Mouse (Mus musculus) embryo, embryonic 11.5 days (tissue): ENCODE results near the gene Plxdc1.

Source experiments
- DNase-seq: peaks from one replicate; pipeline ENCODE4 v3.0.0-alpha.2; 2012; ENCODE audit warnings: low read depth, low spot score

Gene Plxdc1

DNA sequence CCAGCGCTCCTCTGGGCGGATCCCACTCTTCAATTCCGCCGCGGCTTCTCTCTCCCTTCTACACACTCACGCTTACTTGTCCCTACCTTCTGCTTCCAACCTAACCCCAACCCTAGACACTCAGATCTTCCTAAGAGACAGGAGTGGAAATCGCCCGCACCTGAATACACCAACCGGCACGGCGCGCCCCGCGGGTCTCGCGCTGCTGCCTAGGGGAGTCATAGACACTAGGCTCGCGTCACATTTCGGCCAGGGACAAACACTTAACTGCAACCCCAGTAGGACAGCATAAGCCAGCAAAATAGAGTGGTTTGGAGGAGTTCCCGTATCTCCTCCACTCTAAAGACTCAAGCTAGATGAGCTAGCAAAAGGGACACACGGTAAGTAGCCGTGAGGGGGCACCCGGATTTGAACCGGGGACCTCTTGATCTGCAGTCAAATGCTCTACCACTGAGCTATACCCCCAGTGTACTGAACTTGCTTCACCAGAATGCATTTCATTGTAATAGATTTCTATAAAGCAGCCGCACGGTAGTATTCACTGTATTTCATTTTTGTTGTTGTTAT lies 2.4 kb upstream of the Plxdc1 start:
- peak; percentile 80 for DNase-seq

- peak; percentile 90 for DNase-seq
Measured at GRCm38 (mm10) chr11:97987551-97988526, 1.6 kb upstream of the Plxdc1 start.

GRCm38 (mm10) chr11:97986738-97987465 lies 658 bp upstream of the Plxdc1 start:
- no peak for DNase-seq

DNA sequence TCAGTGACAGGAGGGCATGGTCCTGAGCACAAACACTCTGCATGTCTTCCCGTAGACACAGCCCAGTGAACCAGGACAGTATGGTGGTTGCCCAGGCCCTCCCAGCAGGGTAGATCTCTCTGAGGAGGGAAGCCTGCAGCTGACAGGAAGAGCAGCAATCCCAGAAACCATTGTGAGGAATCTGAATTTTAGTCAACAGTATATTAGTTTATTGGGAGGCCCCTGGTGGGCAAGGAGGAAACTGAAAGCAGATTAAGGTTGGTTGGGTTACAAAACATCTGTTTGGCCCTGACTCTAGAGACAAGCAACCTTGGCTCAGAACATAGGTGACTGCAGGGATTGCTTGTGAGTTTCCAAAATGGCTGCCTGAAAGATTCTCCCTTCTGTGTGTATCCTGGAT lies 2.3 kb downstream of the Plxdc1 start:
- no peak for DNase-seq

DNA sequence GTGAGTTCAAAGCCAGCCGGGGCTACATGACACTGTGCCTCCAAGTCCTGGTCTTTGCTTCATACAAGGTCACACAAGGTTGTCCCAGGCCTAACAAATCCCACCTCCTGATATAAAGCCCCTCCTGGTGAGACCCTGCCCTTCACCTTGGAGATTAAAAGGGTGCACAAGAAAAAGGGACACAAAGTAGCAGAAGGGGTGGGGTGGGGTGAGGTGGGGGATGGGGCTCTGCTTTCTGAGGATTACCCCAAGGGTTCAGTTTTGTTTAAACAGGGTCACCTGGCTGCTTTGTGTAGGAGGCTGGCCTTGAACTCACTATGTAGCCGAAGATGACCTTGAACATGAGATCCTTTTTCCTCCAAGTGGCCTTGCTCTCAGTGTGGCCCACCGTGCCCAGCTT lies 2.7 kb downstream of the Plxdc1 start:
- DNase-seq: no peak

GRCm38 (mm10) chr11:97982721-97983120 lies 3.5 kb downstream of the Plxdc1 start:
- DNase-seq: no peak

- DNase-seq: no peak
Measured at GRCm38 (mm10) chr11:97980531-97980966, 5.7 kb downstream of the Plxdc1 start.

DNA sequence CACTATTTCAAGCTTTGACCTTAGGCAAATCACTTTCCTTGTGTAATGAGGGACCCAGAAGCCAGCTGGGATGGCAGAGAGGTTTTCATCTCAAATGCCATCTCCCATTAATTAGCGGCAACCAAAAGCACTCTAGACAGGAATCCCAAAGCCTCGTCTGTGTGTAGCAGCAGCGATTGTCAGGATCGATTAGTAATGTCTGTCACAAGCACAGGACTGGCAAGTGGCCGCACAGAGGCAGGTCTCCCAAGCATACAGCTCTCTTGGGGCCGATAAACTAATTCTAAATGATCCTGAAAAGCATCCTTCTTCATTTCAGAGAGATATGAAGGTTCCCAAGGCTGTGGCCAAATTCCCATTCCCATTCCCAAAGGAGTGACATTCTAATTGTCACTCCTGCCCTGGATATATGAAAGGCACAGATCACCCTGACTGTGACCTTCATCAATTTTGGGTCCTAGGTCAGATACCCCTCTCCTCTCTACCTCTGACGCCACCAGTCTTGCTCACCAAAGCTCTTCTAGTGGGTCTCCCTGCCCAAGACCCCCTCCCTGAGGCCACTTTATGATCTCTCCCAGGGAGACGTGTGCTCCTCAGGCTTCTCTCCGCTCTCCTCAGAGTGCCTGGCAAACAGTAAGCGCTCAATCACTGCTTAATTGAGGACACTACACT lies 6.3 kb downstream of the Plxdc1 start:
- DNase-seq: no peak

DNA sequence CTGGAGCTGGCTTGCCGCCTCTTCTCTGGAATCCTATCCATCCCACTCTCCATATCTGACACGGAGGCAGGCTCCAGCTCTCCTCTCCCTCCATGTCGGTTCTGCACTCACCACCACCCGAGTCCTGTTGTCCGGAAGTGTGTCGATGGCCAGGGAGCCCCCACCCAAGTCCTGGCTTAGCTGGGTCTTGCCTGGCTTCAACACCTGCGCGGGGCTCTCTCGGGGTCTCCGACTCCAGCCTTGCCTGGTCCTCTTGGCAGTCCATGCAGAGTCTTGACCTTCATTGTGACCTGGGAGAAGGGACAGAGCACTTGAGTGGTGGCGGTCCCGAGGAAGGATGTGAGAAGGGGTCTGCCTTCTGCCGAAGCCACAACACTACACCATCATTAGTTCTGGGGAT lies 7.9 kb downstream of the Plxdc1 start:
- no peak for DNase-seq

DNA sequence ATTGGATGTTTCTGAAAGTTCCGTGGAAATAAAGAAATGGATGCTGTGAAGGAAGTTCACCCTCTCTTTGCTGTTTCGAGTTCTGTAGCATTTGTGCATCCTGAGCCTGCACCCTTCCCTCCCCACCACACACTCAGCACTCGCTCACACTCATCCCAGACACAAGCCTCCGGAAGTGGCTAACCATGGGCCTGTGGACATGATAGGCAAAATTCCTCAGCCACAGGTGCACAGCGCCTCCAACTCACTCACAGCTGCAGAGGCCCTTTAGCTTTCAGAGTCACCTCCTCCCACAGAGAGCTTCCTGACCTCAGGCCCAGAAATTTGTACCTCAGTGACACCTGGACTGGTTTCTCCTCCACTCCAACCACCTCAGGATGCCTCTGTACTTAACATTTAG lies 8.4 kb downstream of the Plxdc1 start:
- no peak for DNase-seq

DNA sequence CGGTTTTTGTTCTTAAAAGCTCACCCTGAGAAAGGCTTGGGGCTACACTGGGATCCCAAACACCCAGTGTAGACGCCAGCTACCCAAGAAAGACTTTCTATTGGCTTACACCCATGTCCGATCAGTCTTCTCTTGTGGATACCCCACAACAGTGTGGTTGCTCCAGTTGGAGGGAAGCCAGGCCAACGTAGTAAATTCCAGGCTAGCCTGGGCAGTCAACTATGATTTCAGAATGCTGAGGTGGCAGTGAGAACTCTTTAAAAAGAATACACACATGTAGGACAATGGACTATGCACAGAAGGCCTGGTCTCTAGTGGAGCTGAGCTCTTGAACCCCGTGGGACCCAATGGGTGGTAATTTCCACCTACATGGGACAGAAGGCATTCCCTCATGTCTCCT lies 11.5 kb downstream of the Plxdc1 start:
- DNase-seq: no peak

DNA sequence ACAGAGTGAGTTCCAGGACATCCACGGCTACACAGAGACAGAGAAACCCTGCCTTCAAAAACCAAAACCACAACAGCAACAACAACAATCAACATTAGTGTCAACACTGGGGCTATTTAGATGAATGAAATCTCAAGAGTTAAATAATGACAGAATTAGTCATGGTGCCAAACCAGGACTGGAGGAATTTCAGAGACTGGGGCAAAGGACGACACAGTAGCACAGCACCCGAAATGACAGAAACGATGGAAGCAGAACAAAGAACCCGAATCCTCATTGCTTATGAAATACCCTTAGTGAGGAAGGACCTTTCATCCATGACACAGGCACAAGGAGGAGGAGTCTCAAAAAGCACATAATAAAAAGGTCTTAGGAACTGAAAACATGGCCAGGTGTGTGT lies 12.1 kb downstream of the Plxdc1 start:
- DNase-seq: no peak

DNA sequence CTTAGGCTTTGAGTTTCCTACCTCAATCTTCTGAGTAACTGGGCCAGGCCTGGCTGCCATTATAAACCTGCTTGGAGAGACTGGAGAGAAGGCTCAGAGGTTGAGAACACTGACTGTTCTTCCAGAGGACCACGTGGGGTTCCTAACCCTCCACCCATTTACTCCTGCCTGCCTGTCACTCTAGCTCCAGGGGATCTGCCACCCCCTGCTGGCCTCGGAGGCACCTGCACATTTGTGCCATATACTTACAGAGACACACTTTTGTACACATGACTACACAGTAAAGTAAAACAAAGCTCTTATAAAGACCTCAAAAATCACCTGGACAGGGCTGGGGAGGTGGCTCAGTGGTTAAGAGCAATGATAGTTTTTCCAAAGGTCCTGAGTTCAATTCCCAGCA lies 13.8 kb downstream of the Plxdc1 start:
- DNase-seq: no peak

DNA sequence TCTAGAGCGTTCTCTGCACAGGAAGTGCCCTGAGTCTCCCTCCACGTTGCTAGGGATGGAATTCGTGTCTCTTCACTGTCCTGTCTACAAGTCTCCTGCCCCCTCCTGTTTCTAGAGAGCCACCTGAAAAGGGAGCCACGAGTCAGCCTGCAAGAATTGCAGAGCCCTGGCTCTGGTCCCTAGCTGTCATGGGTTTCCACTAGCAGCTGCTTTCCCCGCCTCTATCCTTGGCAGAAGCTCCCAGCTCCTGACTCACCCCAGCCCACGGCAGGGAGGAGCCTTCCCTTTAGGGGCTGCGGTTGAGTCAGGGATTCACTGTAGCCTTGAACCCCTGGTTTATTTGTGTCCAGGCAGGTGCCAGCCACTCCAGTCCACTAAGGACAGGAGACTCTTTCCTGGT lies 15.0 kb downstream of the Plxdc1 start:
- no peak for DNase-seq

GRCm38 (mm10) chr11:97970771-97971170 lies 15.5 kb downstream of the Plxdc1 start:
- DNase-seq: no peak

DNA sequence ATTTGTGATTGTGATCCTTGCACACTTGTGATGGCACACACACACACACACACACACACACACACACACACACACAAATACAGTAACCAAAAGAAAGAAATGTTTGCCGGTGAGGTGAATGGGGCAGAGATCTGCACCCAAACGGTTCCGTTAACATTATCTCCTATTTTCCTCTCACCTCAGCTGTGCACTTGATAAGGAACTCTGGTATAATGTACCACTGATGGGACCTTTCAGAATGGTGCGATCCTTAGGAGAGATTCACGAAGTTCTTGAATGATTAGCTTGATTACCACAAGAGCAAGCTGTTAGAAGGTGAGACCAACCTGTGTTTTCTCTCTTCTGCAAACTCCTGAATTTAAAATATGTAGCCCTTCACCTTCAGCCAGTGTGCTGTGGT lies 17.9 kb downstream of the Plxdc1 start:
- no peak for DNase-seq

DNA sequence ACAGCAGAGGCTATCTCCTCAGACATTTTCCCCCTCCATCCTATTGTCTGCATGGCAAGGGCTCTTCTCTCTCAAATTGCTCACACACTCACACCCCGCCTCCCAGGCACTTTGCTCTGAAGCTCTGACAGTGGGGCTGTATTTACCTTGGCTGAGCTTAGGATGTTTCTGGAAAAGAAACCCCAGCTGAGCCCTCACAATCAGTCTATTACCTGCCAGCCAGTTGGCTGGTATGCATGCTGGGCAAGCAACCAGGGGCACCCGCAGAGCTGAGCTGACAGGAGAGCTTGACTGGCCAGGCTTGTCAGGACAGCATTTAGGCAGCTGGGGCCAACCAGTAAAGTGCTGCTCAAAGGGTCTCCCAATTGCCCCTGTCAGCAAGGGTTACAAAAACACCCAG lies 19.1 kb downstream of the Plxdc1 start:
- no peak for DNase-seq

DNA sequence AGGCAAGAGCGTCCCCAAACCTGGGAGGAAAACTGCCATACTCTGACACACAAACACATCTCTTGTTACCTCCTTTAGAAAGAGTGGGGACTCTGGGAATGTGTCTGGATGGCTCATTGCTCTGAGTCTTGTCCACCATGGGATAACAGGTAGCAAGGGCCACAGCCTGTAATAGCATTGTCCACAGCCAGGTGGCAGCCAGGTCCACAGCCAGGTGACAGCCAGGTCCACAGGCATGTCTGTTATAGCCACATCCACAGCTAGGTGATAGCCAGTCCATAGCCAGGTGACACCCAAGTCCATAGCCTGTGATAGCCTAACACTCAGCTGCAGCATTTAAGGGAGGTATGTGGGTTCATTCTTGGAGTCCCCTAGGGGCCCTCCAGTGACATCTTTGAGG lies 25.3 kb downstream of the Plxdc1 start:
- DNase-seq: no peak

- DNase-seq: no peak
Measured at GRCm38 (mm10) chr11:97959300-97959680, 27.0 kb downstream of the Plxdc1 start.

GRCm38 (mm10) chr11:97958641-97959299 lies 27.5 kb downstream of the Plxdc1 start:
- DNase-seq: no peak

- peak; percentile 8 for DNase-seq
Measured at GRCm38 (mm10) chr11:97956905-97957560, 29.2 kb downstream of the Plxdc1 start.
